Mouse (Mus musculus) right cerebral cortex, postnatal 10 days (tissue): Measurements from ENCODE around the gene Mta2.
"Not testable (repeated sequence)": the region's sequence is repeated elsewhere in the genome, so short reads cannot be mapped to it uniquely, and the experiment has no call there.

Experiments used
- DNase-seq, 2 experiments: peaks; one replicate each; pipeline ENCODE4 v3.0.0; 2021; ENCODE audit warnings: low spot score in 2 of 2

The Mta2 gene

GRCm38 (mm10) chr19:8967373-8967743 is 25.7 kb downstream of the Mta2 start:
- DNase-seq = no peak

GRCm38 (mm10) chr19:8967893-8968292 is 26.2 kb downstream of the Mta2 start:
- DNase-seq = no peak

- DNase-seq = not testable (repeated sequence)
These were observed 30.8 kb downstream of the Mta2 start for GRCm38 (mm10) chr19:8972491-8972890.

- no peak for DNase-seq
These were observed 33.0 kb downstream of the Mta2 start for GRCm38 (mm10) chr19:8974638-8975037.

GRCm38 (mm10) chr19:8975491-8975890 is 33.8 kb downstream of the Mta2 start:
- no peak for DNase-seq

- no peak for DNase-seq
These were observed 34.9 kb downstream of the Mta2 start for GRCm38 (mm10) chr19:8976535-8976934.

- no peak for DNase-seq
These were observed 39.1 kb downstream of the Mta2 start for GRCm38 (mm10) chr19:8980771-8981170.

GRCm38 (mm10) chr19:8981450-8982168 is 39.9 kb downstream of the Mta2 start:
- no peak for DNase-seq

- no peak for DNase-seq
These were observed 40.9 kb downstream of the Mta2 start for GRCm38 (mm10) chr19:8982303-8983149.

- no peak for DNase-seq
These were observed 41.5 kb downstream of the Mta2 start for GRCm38 (mm10) chr19:8983150-8983650.

GRCm38 (mm10) chr19:8984255-8984868 is 42.7 kb downstream of the Mta2 start:
- peak; percentile 88 to 92 for DNase-seq

- no peak for DNase-seq
These were observed 44.2 kb downstream of the Mta2 start for GRCm38 (mm10) chr19:8985891-8986290.

- DNase-seq = no peak
These were observed 46.1 kb downstream of the Mta2 start for GRCm38 (mm10) chr19:8987816-8988215.

GRCm38 (mm10) chr19:8988346-8989065 is 46.8 kb downstream of the Mta2 start:
- no peak for DNase-seq

- no peak for DNase-seq
These were observed 47.4 kb downstream of the Mta2 start, which contains the start of gene Ahnak for GRCm38 (mm10) chr19:8989066-8989566. Ahnak (plus strand) TSS chr19:8989284.

GRCm38 (mm10) chr19:8989567-8990431 is 48.1 kb downstream of the Mta2 start:
- DNase-seq = peak; percentile 40 to 55

GRCm38 (mm10) chr19:8990432-8991102 is 48.9 kb downstream of the Mta2 start:
- no peak for DNase-seq

- no peak for DNase-seq
These were observed 49.7 kb downstream of the Mta2 start for GRCm38 (mm10) chr19:8991245-8991870.
